Mouse (Mus musculus) testis, postnatal 10 days (tissue): ENCODE measurements around the gene Pole4.
A peak's percentile ranks its signal among the peaks of the same experiment; 100 is the strongest.

Experiments
- DNase-seq: peaks from one replicate; pipeline ENCODE4 v3.0.0; 2021; ENCODE audit warnings: low spot score

Pole4 gene

GRCm38 (mm10) chr6:82611049-82611448 lies 94.1 kb downstream of the Pole4 start:
- DNase-seq: peak; percentile 31

GRCm38 (mm10) chr6:82609339-82609926 lies 95.7 kb downstream of the Pole4 start:
- DNase-seq: peak; percentile 9

- DNase-seq: peak; percentile 15
Measured at GRCm38 (mm10) chr6:82608756-82609155, 96.4 kb downstream of the Pole4 start.

- DNase-seq: peak; percentile 30
Measured at GRCm38 (mm10) chr6:82604791-82605190, 100.4 kb downstream of the Pole4 start.

- DNase-seq: peak; percentile 55
Measured at GRCm38 (mm10) chr6:82603665-82604064, 101.5 kb downstream of the Pole4 start.

GRCm38 (mm10) chr6:82603228-82603627 lies 101.9 kb downstream of the Pole4 start:
- DNase-seq: peak; percentile 35

GRCm38 (mm10) chr6:82595461-82596090 lies 109.6 kb downstream of the Pole4 start:
- DNase-seq: peak; percentile 1

GRCm38 (mm10) chr6:82589387-82589786 lies 115.8 kb downstream of the Pole4 start:
- peak; percentile 17 for DNase-seq

GRCm38 (mm10) chr6:82585396-82585795 lies 119.8 kb downstream of the Pole4 start:
- DNase-seq: no peak

- DNase-seq: no peak
Measured at GRCm38 (mm10) chr6:82575445-82575844, 129.7 kb downstream of the Pole4 start.
